Mouse (Mus musculus) liver, postnatal 0 days (tissue): ENCODE measurements around the gene Amh.

Source experiments
- CTCF ChIP-seq: sonication (generic); IDR thresholded peaks from 2 replicates; pipeline ENCODE4 v1.5.1; 2016; ENCODE audit warnings: antibody characterized with exemption, low read depth
- EP300 ChIP-seq: IDR thresholded peaks from 2 replicates; pipeline ENCODE4 v1.6.1; 2016; ENCODE audit warnings: antibody characterized with exemption, low read depth, mild to moderate bottlenecking

GRCm38 (mm10) chr10:80842334-80842733 lies 37.3 kb downstream of the Amh start:
- TF ChIP-seq CTCF (no peak), EP300 (no peak)
